Mouse (Mus musculus) MEL (cell line): ENCODE measurements at regions not wholly inside any gene's neighbourhood (a gene's known extent, or its start where the extent isn't known, plus 50 kb on each side); places are given as distances from the start of the nearest gene placed in this dataset.

Experiments
- DNase-seq: peaks from one replicate; pipeline ENCODE4 v3.0.0; 2011; ENCODE audit warnings: low read depth, low spot score
- H3K27ac ChIP-seq: 2 replicates; pipeline ENCODE4 v1.5.1; 2012; ENCODE audit warnings: low read depth, mild to moderate bottlenecking, control low read depth, low read length, moderate library complexity; ENCODE audit not compliant: control insufficient read depth
- H3K27me3 ChIP-seq, 2 experiments: fragments of 150-350 bp in 1 of 2; sonication (generic) in 1 of 2; 2 replicates each; pipeline ENCODE4 v1.6.1; 2012; ENCODE audit warnings: low read length in 2 of 2, mild to moderate bottlenecking in 2 of 2, improper control_type of control experiment in 1 of 2, moderate library complexity in 1 of 2; ENCODE audit not compliant: insufficient read depth in 2 of 2, control insufficient read depth in 1 of 2
- H3K36me3 ChIP-seq, 2 experiments: 2 replicates each; pipeline ENCODE4 v1.6.1; 2012 to 2014; ENCODE audit warnings: low read length in 2 of 2, improper control_type of control experiment in 1 of 2, inconsistent platforms in 1 of 2, mild to moderate bottlenecking in 1 of 2; ENCODE audit not compliant: insufficient read depth in 2 of 2, control insufficient read depth in 1 of 2
- H3K4me1 ChIP-seq, 2 experiments: fragments of 150-350 bp in 1 of 2; sonication (generic) in 1 of 2; 2 replicates each; pipeline ENCODE4 v1.6.1; 2012; ENCODE audit warnings: low read length in 2 of 2, improper control_type of control experiment in 1 of 2, mild to moderate bottlenecking in 1 of 2; ENCODE audit not compliant: insufficient read depth in 2 of 2, control insufficient read depth in 1 of 2
- H3K4me3 ChIP-seq, 2 experiments: fragments of 150-350 bp in 1 of 2; sonication (generic) in 1 of 2; 2 replicates each; pipeline ENCODE4 v1.5.1; 2012; ENCODE audit warnings: low read depth in 2 of 2, low read length in 2 of 2, mild to moderate bottlenecking in 2 of 2, moderate library complexity in 2 of 2, control low read depth in 1 of 2, improper control_type of control experiment in 1 of 2; ENCODE audit not compliant: control insufficient read depth in 1 of 2, insufficient read depth in 1 of 2
- H3K79me2 ChIP-seq: 2 replicates; pipeline ENCODE4 v1.6.1; 2012; ENCODE audit warnings: mild to moderate bottlenecking, low read length, moderate library complexity; ENCODE audit not compliant: control insufficient read depth, poor library complexity, insufficient read depth
- H3K9ac ChIP-seq: 2 replicates; pipeline ENCODE4 v1.6.1; 2012; ENCODE audit warnings: low read depth, mild to moderate bottlenecking, control low read depth, low read length, moderate library complexity; ENCODE audit not compliant: control insufficient read depth, poor library complexity, severe bottlenecking
- H3K9me3 ChIP-seq: fragments of 150-350 bp; sonication (generic); replicated peaks from 2 replicates; pipeline ENCODE4 v1.6.1; 2012; ENCODE audit warnings: mild to moderate bottlenecking, low read length, improper control_type of control experiment, moderate library complexity; ENCODE audit not compliant: insufficient read depth
- BHLHE40 ChIP-seq: IDR thresholded peaks from 2 replicates; pipeline ENCODE4 v1.6.1; 2012; ENCODE audit warnings: low read depth, mild to moderate bottlenecking, inconsistent platforms, low read length, improper control_type of control experiment, borderline replicate concordance
- CHD1 ChIP-seq: IDR thresholded peaks from 2 replicates; pipeline ENCODE4 v1.6.1; 2012; ENCODE audit warnings: low read depth, mild to moderate bottlenecking, inconsistent platforms, low read length, improper control_type of control experiment
- E2F4 ChIP-seq: IDR thresholded peaks from 2 replicates; pipeline ENCODE4 v1.6.1; 2011; ENCODE audit warnings: low read depth, low read length, improper control_type of control experiment, borderline replicate concordance
- EP300 ChIP-seq, 2 experiments: IDR thresholded peaks; 2 replicates each; pipeline ENCODE4 v1.6.1; 2011; ENCODE audit warnings: improper control_type of control experiment in 2 of 2, low read length in 2 of 2, low read depth in 1 of 2, mild to moderate bottlenecking in 1 of 2
- ETS1 ChIP-seq: IDR thresholded peaks from 2 replicates; pipeline ENCODE4 v1.6.1; 2012; ENCODE audit warnings: low read depth, mild to moderate bottlenecking, inconsistent platforms, low read length, improper control_type of control experiment, moderate library complexity
- GATA1 ChIP-seq: IDR thresholded peaks from 2 replicates; pipeline ENCODE4 v1.6.1; 2011; ENCODE audit warnings: low read depth, low read length, improper control_type of control experiment
- HCFC1 ChIP-seq: IDR thresholded peaks from 2 replicates; pipeline ENCODE4 v1.6.1; 2012; ENCODE audit warnings: low read depth, mild to moderate bottlenecking, inconsistent platforms, low read length, improper control_type of control experiment, moderate library complexity
- JUND ChIP-seq: IDR thresholded peaks from 2 replicates; pipeline ENCODE4 v1.6.1; 2011; ENCODE audit warnings: low read depth, mild to moderate bottlenecking, improper control_type of control experiment, low read length
- KAT2A ChIP-seq: conservative IDR thresholded peaks from 2 replicates; pipeline ENCODE4 v1.6.1; 2012; ENCODE audit warnings: low read depth, low read length, improper control_type of control experiment, inconsistent platforms
- MAFK ChIP-seq: IDR thresholded peaks from 2 replicates; pipeline ENCODE4 v1.6.1; 2011; ENCODE audit warnings: low read depth, mild to moderate bottlenecking, low read length, improper control_type of control experiment, borderline replicate concordance
- MAX ChIP-seq: IDR thresholded peaks from 2 replicates; pipeline ENCODE4 v1.6.1; 2011; ENCODE audit warnings: low read length, improper control_type of control experiment
- MXI1 ChIP-seq: IDR thresholded peaks from 2 replicates; pipeline ENCODE4 v1.6.1; 2011; ENCODE audit warnings: mild to moderate bottlenecking, low read depth, low read length, improper control_type of control experiment
- MYB ChIP-seq: IDR thresholded peaks from 2 replicates; pipeline ENCODE4 v1.6.1; 2011; ENCODE audit warnings: mild to moderate bottlenecking, low read depth, low read length, improper control_type of control experiment
- NELFE ChIP-seq: IDR thresholded peaks from 2 replicates; pipeline ENCODE4 v1.6.1; 2011; ENCODE audit warnings: low read depth, low read length, improper control_type of control experiment
- NRF1 ChIP-seq: IDR thresholded peaks from 2 replicates; pipeline ENCODE4 v1.6.1; 2014; ENCODE audit warnings: low read depth, mild to moderate bottlenecking, inconsistent platforms, low read length, improper control_type of control experiment, moderate library complexity; ENCODE audit not compliant: poor library complexity, insufficient read depth, severe bottlenecking
- POLR2A ChIP-seq, 2 experiments: IDR thresholded peaks; 2 replicates each; pipeline ENCODE4 v1.6.1; 2011 to 2012; ENCODE audit warnings: low read length in 2 of 2, mild to moderate bottlenecking in 2 of 2, control low read depth in 1 of 2, improper control_type of control experiment in 1 of 2, low read depth in 1 of 2, moderate library complexity in 1 of 2; ENCODE audit not compliant: control insufficient read depth in 1 of 2, insufficient read depth in 1 of 2, poor library complexity in 1 of 2
- POLR2AphosphoS2 ChIP-seq: IDR thresholded peaks from 2 replicates; pipeline ENCODE4 v1.6.1; 2011; ENCODE audit warnings: low read length, improper control_type of control experiment
- RAD21 ChIP-seq: IDR thresholded peaks from 2 replicates; pipeline ENCODE4 v1.6.1; 2011; ENCODE audit warnings: mild to moderate bottlenecking, low read depth, low read length, improper control_type of control experiment
- RCOR1 ChIP-seq: IDR thresholded peaks from 2 replicates; pipeline ENCODE4 v1.6.1; 2012; ENCODE audit warnings: low read depth, mild to moderate bottlenecking, inconsistent platforms, low read length, improper control_type of control experiment
- SIN3A ChIP-seq: IDR thresholded peaks from 2 replicates; pipeline ENCODE4 v1.6.1; 2012; ENCODE audit warnings: low read length, improper control_type of control experiment, inconsistent platforms
- TAL1 ChIP-seq: IDR thresholded peaks from 2 replicates; pipeline ENCODE4 v1.6.1; 2012; ENCODE audit warnings: mild to moderate bottlenecking, inconsistent platforms, low read length, moderate library complexity, mixed read lengths
- TBP ChIP-seq: IDR thresholded peaks from 2 replicates; pipeline ENCODE4 v1.8.0; 2011; ENCODE audit warnings: low read depth, low read length, improper control_type of control experiment
- TCF12 ChIP-seq: IDR thresholded peaks from 2 replicates; pipeline ENCODE4 v1.6.1; 2014; ENCODE audit warnings: low read depth, mild to moderate bottlenecking, inconsistent platforms, low read length, improper control_type of control experiment, moderate library complexity
- USF1 ChIP-seq: IDR thresholded peaks from 2 replicates; pipeline ENCODE4 v1.6.1; 2014; ENCODE audit warnings: low read depth, mild to moderate bottlenecking, inconsistent platforms, low read length, improper control_type of control experiment, moderate library complexity
- USF2 ChIP-seq, 2 experiments: IDR thresholded peaks; 2 replicates each; pipeline ENCODE4 v1.6.1; 2011 to 2012; ENCODE audit warnings: improper control_type of control experiment in 2 of 2, low read length in 2 of 2, borderline replicate concordance in 1 of 2, inconsistent platforms in 1 of 2, low read depth in 1 of 2, mild to moderate bottlenecking in 1 of 2; ENCODE audit not compliant: insufficient read depth in 1 of 2
- ZKSCAN1 ChIP-seq: IDR thresholded peaks from 2 replicates; pipeline ENCODE4 v1.6.1; 2012; ENCODE audit warnings: low read depth, mild to moderate bottlenecking, inconsistent platforms, low read length, improper control_type of control experiment, moderate library complexity
- ZMIZ1 ChIP-seq: IDR thresholded peaks from 2 replicates; pipeline ENCODE4 v1.6.1; 2012; ENCODE audit warnings: low read depth, mild to moderate bottlenecking, inconsistent platforms, low read length, improper control_type of control experiment, moderate library complexity

- DNase-seq: peak; percentile 75
- Histone ChIP-seq H3K9ac (peak overlapping the region; percentile 59), H3K27ac (peak overlapping the region; percentile 97), H3K4me3 (no peak overlapping the region; a peak in 1 of 4 replicates), H3K36me3 (peaks cover 0 to 85% of the 10 kb centered on the region in 2 experiments; a peak in 2 of 4 replicates), H3K9me3 (no peaks in the 10 kb centered on the region), H3K4me1 (peaks cover 46 to 75% of the 10 kb centered on the region in 2 experiments), H3K27me3 (no peaks in the 10 kb centered on the region), H3K79me2 (no peaks in the 10 kb centered on the region)
- TF ChIP-seq MYB (0 out of 2 replicates have a peak, but pooled peaks have one; percentile 13), CHD1 (no peak), MAX (no peak), TAL1 (peak; percentile 67), GATA1 (peak; percentile 58), POLR2A (IDR thresholded peaks at IDR 0.05; ENCODE audit: control insufficient read depth in 1 of 2, insufficient read depth in 1 of 2, low read depth in 1 of 2, low read length in 2 of 2, poor library complexity in 1 of 2) (0 out of 4 replicates have a peak, but pooled peaks of 1 of the 2 experiments have one; percentile 24), EP300 (IDR thresholded peaks at IDR 0.05; ENCODE audit: low read depth in 1 of 2, low read length in 2 of 2) (peak; percentile 27 to 78; a peak in 2 of 4 replicates), MXI1 (no peak), TCF12 (0 out of 2 replicates have a peak, but pooled peaks have one; percentile 1), JUND (0 out of 2 replicates have a peak, but pooled peaks have one; percentile 11)
Measured at GRCm38 (mm10) chr12:77135067-77135466, 102.9 kb upstream of the Fut8 start.

- Histone ChIP-seq H3K4me3 (no peak overlapping the region; a peak in 1 of 4 replicates), H3K9me3 (no peaks in the 10 kb centered on the region), H3K27ac (peak overlapping the region; percentile 97), H3K9ac (peak overlapping the region; percentile 59), H3K27me3 (no peaks in the 10 kb centered on the region), H3K36me3 (peaks cover 0 to 91% of the 10 kb centered on the region in 2 experiments; a peak in 2 of 4 replicates), H3K4me1 (peaks cover 46 to 80% of the 10 kb centered on the region in 2 experiments), H3K79me2 (no peaks in the 10 kb centered on the region)
- DNase-seq: peak; percentile 93
- TF ChIP-seq USF1: no peak
- TF ChIP-seq ZMIZ1: peak; percentile 41; the same call in 1 of the 2 replicates
- TF ChIP-seq JUND: peak; percentile 96; the same call in 1 of the 2 replicates
- TF ChIP-seq TBP: peak; percentile 63
- TF ChIP-seq POLR2A (IDR thresholded peaks at IDR 0.05; ENCODE audit: control insufficient read depth in 1 of 2, insufficient read depth in 1 of 2, low read depth in 1 of 2, low read length in 2 of 2, poor library complexity in 1 of 2): no peak; a peak in 1 of 4 replicates
- peak; percentile 98 for TF ChIP-seq ETS1
- TF ChIP-seq CHD1: 0 out of 2 replicates have a peak, but pooled peaks have one; percentile 35
- TF ChIP-seq BHLHE40: peak; percentile 70; the same call in 1 of the 2 replicates
- peak; percentile 83 for TF ChIP-seq RCOR1
- TF ChIP-seq KAT2A: no peak
- TF ChIP-seq NRF1: no peak
- no peak; the same call in none of the 2 replicates for TF ChIP-seq RAD21
- no peak for TF ChIP-seq E2F4
- peak; percentile 8; the same call in 1 of the 2 replicates for TF ChIP-seq HCFC1
- TF ChIP-seq SIN3A: peak; percentile 100
- TF ChIP-seq ZKSCAN1: no peak
- TF ChIP-seq TAL1: peak; percentile 64
- TF ChIP-seq POLR2AphosphoS2: 0 out of 2 replicates have a peak, but pooled peaks have one; percentile 14
- no peak; the same call in 1 of the 2 replicates for TF ChIP-seq MXI1
- peak; percentile 97 for TF ChIP-seq TCF12
- peak; percentile 32; the same call in 1 of the 2 replicates for TF ChIP-seq MAFK
- peak; percentile 11; the same call in 1 of the 2 replicates for TF ChIP-seq MAX
- TF ChIP-seq GATA1: peak; percentile 100
- TF ChIP-seq USF2 (IDR thresholded peaks at IDR 0.05; ENCODE audit: borderline replicate concordance in 1 of 2, insufficient read depth in 1 of 2, low read depth in 1 of 2, low read length in 2 of 2): no peak
- TF ChIP-seq NELFE: no peak; the same call in 1 of the 2 replicates
Measured at GRCm38 (mm10) chr12:77134306-77135010, 103.5 kb upstream of the Fut8 start.
